Mouse (Mus musculus): ENCODE measurements around the gene Rad23a.

- TF ChIP-seq POLR2A (IDR thresholded peaks at IDR 0.05; ENCODE audit: insufficient read depth, low read depth, low read length) (no peak), CTCF (IDR thresholded peaks at IDR 0.05; ENCODE audit: insufficient read depth, low read depth, low read length) (no peak)
Observed at GRCm38 (mm10) chr8:84792429-84792947, 48.0 kb downstream of the Rad23a start.
